Mouse (Mus musculus) forebrain, embryonic 12.5 days (tissue): ENCODE data around the gene Txnl4b. TPM values are rescaled to one million over a fixed set of nuclear protein-coding genes. Genes with fewer than 3 reads are reported as not detected.

Experiments used
- ATAC-seq: fragments of 200-750 bp; cut with Nextera tagmentation; 2 replicates; pipeline ENCODE4 v1.8.0; 2017; ENCODE audit warnings: moderate TSS enrichment; ENCODE audit not compliant: low FRiP score
- H3K27ac ChIP-seq: fragments of 300-500 bp; sonication (generic); 2 replicates; pipeline ENCODE4 v1.5.1; 2016; ENCODE audit warnings: mild to moderate bottlenecking
- H3K27me3 ChIP-seq: fragments of 300-500 bp; sonication (generic); 2 replicates; pipeline ENCODE4 v1.6.1; 2016; ENCODE audit warnings: mild to moderate bottlenecking
- H3K36me3 ChIP-seq: fragments of 300-500 bp; sonication (generic); replicated peaks from 2 replicates; pipeline ENCODE4 v1.6.1; 2016; ENCODE audit warnings: mild to moderate bottlenecking
- H3K4me1 ChIP-seq: fragments of 300-500 bp; sonication (generic); 2 replicates; pipeline ENCODE4 v1.6.1; 2016
- H3K4me2 ChIP-seq: fragments of 300-500 bp; sonication (generic); 2 replicates; pipeline ENCODE4 v1.6.1; 2016; ENCODE audit warnings: mild to moderate bottlenecking, moderate library complexity
- H3K4me3 ChIP-seq: fragments of 300-500 bp; sonication (generic); replicated peaks from 2 replicates; pipeline ENCODE4 v1.5.1; 2016; ENCODE audit warnings: mild to moderate bottlenecking
- H3K9ac ChIP-seq: fragments of 300-500 bp; sonication (generic); 2 replicates; pipeline ENCODE4 v1.6.1; 2016; ENCODE audit warnings: mild to moderate bottlenecking
- H3K9me3 ChIP-seq: fragments of 300-500 bp; sonication (generic); 2 replicates; pipeline ENCODE4 v1.6.1; 2016
- WGBS: fragments of 180-500 bp; shearing (Covaris S2); methylation state at CpG from one replicate; pipeline ENCODE4 v1.1.7; 2016; 5-methylcytosine and 5-hydroxymethylcytosine counted together
- polyA plus RNA-seq: library from polyadenylated mRNA; unstranded; fragments of >200 nt; fragmentation: Nextera tagmentation; extraction: Ambion mirVana; gene quantifications from 2 replicates; pipeline ENCODE4 v1.2.1, GENCODE M21; 2016

Gene Txnl4b
- polyA plus RNA-seq, 1 experiment from 2014 or later = 21.7 TPM

- H3K4me2 ChIP-seq = peak within 1 kb of the TSS; percentile 70
- under 1% methylated on average over 42 of the region's 42 CpGs for WGBS
- H3K27ac ChIP-seq = peak within 1 kb of the TSS; percentile 98
- peaks cover 11% of the 10 kb centered on the region for H3K4me1 ChIP-seq
- H3K9me3 ChIP-seq = no peaks in the 10 kb centered on the region
- peaks cover 20% of the 10 kb centered on the region for H3K36me3 ChIP-seq
- H3K9ac ChIP-seq = peak within 1 kb of the TSS; percentile 72
- H3K4me3 ChIP-seq = peak within 1 kb of the TSS; percentile 61
- H3K27me3 ChIP-seq = peaks cover 4% of the 10 kb centered on the region; the same call in 1 of the 2 replicates
- peak; percentile 99 for ATAC-seq
Measured at GRCm38 (mm10) chr8:109608271-109609152, 42.8 kb downstream of the Txnl4b start, which contains the start of gene Dhodh. TSS of gene Dhodh (minus strand) at chr8:109608673.

DNA sequence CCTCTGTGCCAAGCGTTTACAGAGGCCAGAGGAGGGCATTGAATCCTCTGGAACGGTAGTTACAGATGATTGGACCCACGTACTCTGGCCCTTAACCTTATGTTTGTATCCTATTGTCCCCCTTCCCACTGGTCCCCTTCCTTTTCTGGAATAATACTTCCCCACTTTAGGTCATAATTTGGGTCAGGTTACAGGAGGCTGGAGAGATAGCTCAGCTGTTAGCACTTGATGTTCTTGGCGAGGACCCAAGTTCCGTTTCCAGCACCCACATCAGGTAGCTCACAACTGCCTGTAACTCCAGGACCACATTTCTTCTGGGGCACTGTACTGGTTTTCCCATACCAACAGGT, 43.4 kb downstream of the Txnl4b start:
- Histone ChIP-seq H3K9me3 (no peaks in the 10 kb centered on the region), H3K27me3 (peaks cover 4% of the 10 kb centered on the region; the same call in 1 of the 2 replicates), H3K4me3 (peak overlapping the region; percentile 61), H3K36me3 (peaks cover 13% of the 10 kb centered on the region), H3K4me2 (peak overlapping the region; percentile 70), H3K4me1 (peaks cover 11% of the 10 kb centered on the region), H3K9ac (peak overlapping the region; percentile 72), H3K27ac (peak overlapping the region; percentile 98)
- no peak for ATAC-seq
- WGBS = 24% methylated on average over 5 of the region's 5 CpGs

GRCm38 (mm10) chr8:109614243-109615210, 48.8 kb downstream of the Txnl4b start, which contains the start of gene Pkd1l3:
TSS of gene Pkd1l3 (plus strand) at chr8:109614517.
- Histone ChIP-seq H3K9me3 (no peaks in the 10 kb centered on the region), H3K36me3 (no peaks in the 10 kb centered on the region), H3K9ac (no peak within 1 kb of the TSS), H3K27ac (no peak within 1 kb of the TSS), H3K4me1 (no peaks in the 10 kb centered on the region), H3K4me2 (no peak within 1 kb of the TSS), H3K27me3 (peaks cover 4% of the 10 kb centered on the region; the same call in 1 of the 2 replicates), H3K4me3 (no peak within 1 kb of the TSS)
- no peak for ATAC-seq
- WGBS = 66% methylated on average over 27 of the region's 27 CpGs

DNA sequence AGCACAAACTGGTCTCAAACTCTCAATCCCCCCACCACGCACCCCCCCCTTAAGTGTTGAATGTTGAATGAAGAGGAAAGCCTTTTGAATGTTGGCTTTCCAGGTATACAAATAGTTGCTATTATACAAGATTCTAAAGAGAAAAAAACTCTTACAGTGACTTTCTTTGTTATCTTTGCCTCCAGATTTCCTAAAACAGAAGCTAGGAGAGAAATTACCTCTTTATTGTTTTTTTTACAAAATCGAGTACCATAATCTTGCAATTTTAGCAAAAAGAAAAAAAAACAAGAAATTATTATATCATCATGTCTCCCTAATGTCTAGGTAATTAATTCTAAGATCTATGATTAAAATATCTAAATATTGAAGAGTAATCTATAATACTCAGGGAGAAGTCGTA, 49.9 kb downstream of the Txnl4b start:
- H3K27me3 ChIP-seq = peaks cover 4% of the 10 kb centered on the region; the same call in 1 of the 2 replicates
- H3K36me3 ChIP-seq = no peaks in the 10 kb centered on the region
- no peak overlapping the region for H3K27ac ChIP-seq
- H3K4me3 ChIP-seq = no peak overlapping the region
- no peaks in the 10 kb centered on the region for H3K4me1 ChIP-seq
- no peak overlapping the region for H3K9ac ChIP-seq
- no peaks in the 10 kb centered on the region for H3K9me3 ChIP-seq
- WGBS = 84% methylated on average over 3 of the region's 3 CpGs
- no peak overlapping the region for H3K4me2 ChIP-seq
- ATAC-seq = no peak

Other genes starting within 250 kb of the Txnl4b start
- gene Pmfbp1, start 71.9 kb upstream of the Txnl4b start, polyA plus RNA-seq = 0.28 and 0.40 TPM in 2 replicates
- gene Dhx38, start within 50 bp of the Txnl4b start, polyA plus RNA-seq = 32.7 and 35.9 TPM in 2 replicates
- 0.15 TPM in 1 of 2 replicates, not detected in the other for gene Hp, start 13.3 kb downstream of the Txnl4b start, polyA plus RNA-seq
- gene Dhodh, start 42.8 kb downstream of the Txnl4b start, polyA plus RNA-seq = 38.7 and 39.6 TPM in 2 replicates
- 0.05 and 0.22 TPM in 2 replicates for gene Pkd1l3, start 48.6 kb downstream of the Txnl4b start, polyA plus RNA-seq
- 180 and 185 TPM in 2 replicates for gene Ist1, start 127.4 kb downstream of the Txnl4b start, polyA plus RNA-seq
- gene Zfp821, start 139.7 kb downstream of the Txnl4b start, polyA plus RNA-seq = 73.1 and 78.5 TPM in 2 replicates
- 7.4 and 9.6 TPM in 2 replicates for gene Atxn1l, start 171.8 kb downstream of the Txnl4b start, polyA plus RNA-seq
- gene Ap1g1, start 212.7 kb downstream of the Txnl4b start, polyA plus RNA-seq = 67.6 and 71.1 TPM in 2 replicates